Mouse (Mus musculus) limb, embryonic 12.5 days (tissue): ENCODE measurements at regions not wholly inside any gene's neighbourhood (a gene's known extent, or its start where the extent isn't known, plus 50 kb on each side); places are given as distances from the start of the nearest gene placed in this dataset.

Experiments used
- ATAC-seq: fragments of 200-750 bp; cut with Nextera tagmentation; 2 replicates; pipeline ENCODE4 v1.8.0; 2017; ENCODE audit warnings: low read depth, moderate TSS enrichment; ENCODE audit not compliant: insufficient number of reproducible peaks, insufficient read depth, low FRiP score, low TSS enrichment
- H3K27ac ChIP-seq: fragments of 300-500 bp; sonication (generic); 2 replicates; pipeline ENCODE4 v1.5.1; 2016; ENCODE audit warnings: mild to moderate bottlenecking, moderate library complexity
- H3K27me3 ChIP-seq: fragments of 300-500 bp; sonication (generic); 2 replicates; pipeline ENCODE4 v1.6.1; 2016; ENCODE audit warnings: mild to moderate bottlenecking, moderate library complexity
- H3K36me3 ChIP-seq: fragments of 300-500 bp; sonication (generic); 2 replicates; pipeline ENCODE4 v1.6.1; 2016; ENCODE audit warnings: mild to moderate bottlenecking, moderate library complexity
- H3K4me1 ChIP-seq: fragments of 300-500 bp; sonication (generic); replicated peaks from 2 replicates; pipeline ENCODE4 v1.6.1; 2016
- H3K4me2 ChIP-seq: fragments of 300-500 bp; sonication (generic); 2 replicates; pipeline ENCODE4 v1.6.1; 2016; ENCODE audit warnings: mild to moderate bottlenecking, moderate library complexity
- H3K4me3 ChIP-seq: fragments of 300-500 bp; sonication (generic); replicated peaks from 2 replicates; pipeline ENCODE4 v1.5.1; 2016; ENCODE audit warnings: mild to moderate bottlenecking
- H3K9ac ChIP-seq: fragments of 300-500 bp; sonication (generic); replicated peaks from 2 replicates; pipeline ENCODE4 v1.6.1; 2016; ENCODE audit warnings: mild to moderate bottlenecking, moderate library complexity
- H3K9me3 ChIP-seq: fragments of 300-500 bp; sonication (generic); 2 replicates; pipeline ENCODE4 v1.6.1; 2016; ENCODE audit warnings: mild to moderate bottlenecking, moderate library complexity
- WGBS: fragments of 180-500 bp; shearing (Covaris S2); methylation state at CpG from one replicate; pipeline ENCODE4 v1.1.7; 2016; 5-methylcytosine and 5-hydroxymethylcytosine counted together

DNA sequence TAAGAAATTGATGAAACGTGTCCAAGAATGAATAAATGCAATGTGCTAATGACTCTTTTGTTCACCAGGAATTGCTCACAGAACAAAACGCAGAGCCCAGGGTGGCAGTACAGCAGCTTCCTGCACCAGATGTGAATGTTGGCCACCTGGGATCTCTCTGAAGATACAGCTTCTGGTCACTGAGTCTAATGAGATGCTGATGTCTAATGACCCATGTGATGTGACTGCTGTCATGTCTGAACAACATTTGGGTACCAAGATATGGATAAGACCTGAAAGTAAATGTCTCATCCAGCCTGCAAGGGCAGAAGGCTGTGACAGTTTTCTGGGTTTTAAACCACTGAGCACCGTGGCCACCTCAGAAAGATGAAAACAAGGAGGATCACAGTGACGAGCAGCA lies 252.1 kb upstream of the Actbl2 start:
- Histone ChIP-seq H3K4me1 (no peaks in the 10 kb centered on the region), H3K27ac (no peak overlapping the region), H3K36me3 (no peaks in the 10 kb centered on the region), H3K9me3 (no peaks in the 10 kb centered on the region), H3K4me2 (no peak overlapping the region), H3K27me3 (no peaks in the 10 kb centered on the region), H3K9ac (no peak overlapping the region), H3K4me3 (no peak overlapping the region)
- no peak for ATAC-seq
- 77% methylated on average over 4 of the region's 4 CpGs for WGBS

DNA sequence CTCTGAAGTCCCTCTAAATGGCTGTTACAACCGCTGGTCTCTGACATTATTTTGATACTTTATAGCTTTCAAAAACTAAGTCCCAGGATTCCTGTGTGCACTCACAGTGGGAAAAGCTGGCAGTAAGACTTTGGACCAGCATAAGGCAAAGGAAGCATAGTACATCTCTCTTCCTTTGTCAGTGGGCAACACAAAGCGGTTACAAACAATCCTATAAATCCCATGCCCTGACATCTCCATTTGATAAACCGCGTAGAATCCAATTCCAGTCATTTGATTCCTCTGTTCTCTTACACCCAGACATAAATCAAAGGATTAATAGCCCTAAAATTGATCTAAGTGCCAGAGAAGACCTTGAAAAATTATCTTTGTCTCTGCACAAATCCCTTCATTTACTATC lies 240.7 kb upstream of the Actbl2 start:
- Histone ChIP-seq H3K27me3 (no peaks in the 10 kb centered on the region), H3K4me3 (no peak overlapping the region), H3K36me3 (no peaks in the 10 kb centered on the region), H3K4me1 (no peaks in the 10 kb centered on the region), H3K9me3 (no peaks in the 10 kb centered on the region), H3K27ac (no peak overlapping the region), H3K9ac (no peak overlapping the region), H3K4me2 (no peak overlapping the region)
- no peak for ATAC-seq
- WGBS = 67% methylated on average over 4 of the region's 4 CpGs

DNA sequence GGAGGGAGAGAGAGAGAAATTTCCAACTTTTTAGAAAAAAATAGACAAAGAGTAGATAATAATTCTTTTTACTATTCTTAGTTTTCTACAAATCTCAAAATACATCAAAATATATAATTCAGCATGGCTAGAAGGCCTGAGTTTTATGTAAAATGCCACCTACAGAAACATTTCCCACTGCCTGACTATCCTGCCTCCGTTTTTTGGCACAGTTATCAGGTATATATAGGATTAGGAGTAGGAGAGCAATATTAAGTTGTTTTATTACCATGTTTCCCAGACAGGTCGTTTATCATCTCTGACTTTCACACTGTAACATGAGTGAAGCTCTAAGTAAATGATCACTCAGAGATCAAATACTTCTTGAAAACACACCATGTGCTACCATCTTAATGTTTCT lies 224.7 kb upstream of the Actbl2 start:
- ATAC-seq = no peak
- Histone ChIP-seq H3K4me3 (no peak overlapping the region), H3K27me3 (no peaks in the 10 kb centered on the region), H3K4me2 (no peak overlapping the region), H3K4me1 (no peaks in the 10 kb centered on the region), H3K27ac (no peak overlapping the region), H3K36me3 (no peaks in the 10 kb centered on the region), H3K9me3 (no peaks in the 10 kb centered on the region), H3K9ac (no peak overlapping the region)
- WGBS = 49% methylated on average over 2 of the region's 2 CpGs

DNA sequence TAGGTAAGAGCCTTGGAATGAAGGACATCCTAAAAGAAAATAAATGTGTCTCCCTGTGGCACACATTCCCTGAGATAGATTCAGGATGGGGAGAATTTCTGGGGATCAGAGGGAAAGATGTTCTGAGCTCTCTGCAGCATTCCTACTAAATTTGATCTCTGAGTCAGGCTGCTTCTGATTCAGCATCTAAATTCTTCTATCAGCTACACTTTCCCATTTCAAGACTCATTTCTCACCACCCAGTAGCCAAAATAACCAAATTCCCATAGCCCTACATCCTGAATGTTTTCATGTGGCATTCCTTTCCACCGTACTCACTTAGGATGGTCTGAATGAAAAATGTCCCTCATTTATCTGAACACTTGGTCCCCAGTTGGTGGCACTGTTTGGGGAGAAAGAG lies 223.2 kb upstream of the Actbl2 start:
- no peak for ATAC-seq
- no peaks in the 10 kb centered on the region for H3K27me3 ChIP-seq
- WGBS = 77% methylated on average over 1 of the region's 1 CpGs
- H3K4me3 ChIP-seq = no peak overlapping the region
- no peaks in the 10 kb centered on the region for H3K4me1 ChIP-seq
- no peak overlapping the region for H3K9ac ChIP-seq
- no peak overlapping the region for H3K27ac ChIP-seq
- H3K9me3 ChIP-seq = no peaks in the 10 kb centered on the region
- no peak overlapping the region for H3K4me2 ChIP-seq
- H3K36me3 ChIP-seq = no peaks in the 10 kb centered on the region

DNA sequence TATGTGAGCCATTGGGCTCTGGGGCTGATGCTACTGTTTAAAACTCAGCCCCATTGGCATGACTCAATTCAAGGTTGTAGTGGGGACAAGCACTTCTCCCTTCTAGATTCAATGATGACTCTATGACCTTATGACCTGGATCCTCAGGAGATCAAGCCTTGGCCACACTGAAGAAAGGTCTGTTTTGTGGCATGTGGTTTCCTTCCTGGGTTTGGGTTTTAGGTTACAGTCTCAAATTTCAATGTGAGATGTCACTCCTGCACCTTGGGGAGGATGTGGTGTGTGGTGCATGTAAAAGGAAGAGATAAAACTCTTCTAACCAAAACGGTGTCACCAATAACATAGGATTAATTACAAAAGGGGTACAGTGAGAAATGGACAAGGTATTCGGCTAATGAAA lies 211.2 kb upstream of the Actbl2 start:
- 43% methylated on average over 2 of the region's 2 CpGs for WGBS
- Histone ChIP-seq H3K9ac (no peak overlapping the region), H3K36me3 (no peaks in the 10 kb centered on the region), H3K9me3 (no peaks in the 10 kb centered on the region), H3K4me2 (no peak overlapping the region), H3K27ac (no peak overlapping the region), H3K27me3 (no peaks in the 10 kb centered on the region), H3K4me3 (no peak overlapping the region), H3K4me1 (peaks cover 11% of the 10 kb centered on the region; the same call in 1 of the 2 replicates)
- ATAC-seq = no peak

DNA sequence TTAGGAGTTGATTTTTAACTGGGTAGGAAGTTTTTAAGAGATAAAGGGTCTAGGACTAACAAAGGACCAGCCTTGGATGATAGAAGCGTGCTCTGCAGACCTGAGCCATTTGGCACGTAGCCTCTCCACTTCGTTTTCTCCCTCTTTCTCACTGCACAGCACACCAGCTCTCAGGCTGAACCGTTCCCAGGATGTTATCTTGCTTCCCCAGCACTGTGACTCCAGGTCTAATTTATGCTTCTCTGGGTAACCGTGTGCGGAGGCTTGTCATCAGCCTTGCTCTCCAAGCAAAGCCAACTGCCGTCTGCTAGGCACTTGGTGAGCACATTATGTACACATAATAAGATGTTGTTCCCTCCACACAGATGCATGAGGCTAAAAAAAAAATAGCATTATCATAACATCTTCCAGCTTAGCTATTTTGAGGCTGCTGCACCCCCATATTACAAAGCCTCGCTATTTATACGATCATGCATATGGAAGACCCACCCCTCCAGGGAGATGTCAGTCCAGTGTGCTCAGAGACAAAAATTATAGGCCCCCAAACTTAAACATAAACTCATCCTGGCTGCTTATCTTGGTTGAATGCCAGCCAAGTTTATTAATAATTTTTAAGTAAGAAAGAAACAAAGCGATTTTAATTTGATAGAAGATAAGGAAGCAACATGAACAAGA lies 210.3 kb upstream of the Actbl2 start:
- Histone ChIP-seq H3K9ac (no peak overlapping the region), H3K9me3 (no peaks in the 10 kb centered on the region), H3K4me3 (no peak overlapping the region), H3K4me1 (peaks cover 11% of the 10 kb centered on the region; the same call in 1 of the 2 replicates), H3K27me3 (no peaks in the 10 kb centered on the region), H3K4me2 (no peak overlapping the region), H3K36me3 (no peaks in the 10 kb centered on the region), H3K27ac (no peak overlapping the region)
- no peak for ATAC-seq
- WGBS = 58% methylated on average over 10 of the region's 10 CpGs

DNA sequence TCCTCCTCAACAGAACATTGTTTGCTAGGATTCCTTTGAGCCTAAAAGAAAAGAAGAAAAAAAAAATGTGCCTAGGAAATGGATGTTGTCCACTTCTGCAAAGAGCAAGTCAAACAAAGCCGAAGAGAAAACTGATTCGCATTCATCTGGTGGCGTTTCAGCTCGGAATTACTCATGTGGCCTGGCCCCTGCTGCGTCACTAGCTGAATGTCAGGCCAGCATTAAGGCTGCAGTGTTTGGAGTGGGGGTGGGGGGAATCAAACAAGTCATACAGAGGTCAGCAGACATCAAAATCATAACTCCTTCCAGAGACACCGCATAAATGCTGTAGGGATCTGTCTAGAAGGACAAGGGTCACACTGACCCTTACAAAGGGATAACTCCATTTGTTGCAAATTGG lies 204.7 kb upstream of the Actbl2 start:
- ATAC-seq = no peak
- H3K27ac ChIP-seq = no peak overlapping the region
- H3K9ac ChIP-seq = no peak overlapping the region
- H3K27me3 ChIP-seq = no peaks in the 10 kb centered on the region
- WGBS = 44% methylated on average over 6 of the region's 6 CpGs
- no peak overlapping the region for H3K4me2 ChIP-seq
- H3K4me3 ChIP-seq = no peak overlapping the region
- H3K9me3 ChIP-seq = peaks cover 6% of the 10 kb centered on the region; the same call in 1 of the 2 replicates
- no peaks in the 10 kb centered on the region for H3K36me3 ChIP-seq
- H3K4me1 ChIP-seq = peaks cover 4% of the 10 kb centered on the region; the same call in 1 of the 2 replicates

DNA sequence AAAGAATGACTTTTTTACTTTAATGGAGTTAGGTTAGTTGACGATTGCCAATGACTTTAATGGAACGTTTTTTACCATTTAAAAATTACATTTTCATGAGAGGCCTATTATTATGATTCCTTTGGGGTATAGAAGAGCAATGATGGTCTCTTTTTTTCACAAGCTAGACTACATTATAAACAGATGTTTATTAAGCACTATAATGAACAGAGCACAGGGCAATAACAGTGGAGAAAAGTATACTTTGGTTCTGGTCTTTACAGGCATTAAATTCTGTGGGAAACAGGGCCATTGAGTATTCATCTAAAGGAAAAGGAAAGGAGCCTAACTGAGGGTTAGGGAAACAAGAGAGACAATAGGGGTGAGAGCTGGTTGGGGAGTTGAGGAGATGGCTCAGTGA lies 199.0 kb upstream of the Actbl2 start:
- peaks cover 8% of the 10 kb centered on the region; the same call in 1 of the 2 replicates for H3K4me1 ChIP-seq
- WGBS = 46% methylated on average over 2 of the region's 2 CpGs
- no peak overlapping the region for H3K4me2 ChIP-seq
- peak overlapping the region; percentile 62; the same call in 1 of the 2 replicates for H3K27ac ChIP-seq
- H3K27me3 ChIP-seq = no peaks in the 10 kb centered on the region
- no peak overlapping the region for H3K9ac ChIP-seq
- H3K9me3 ChIP-seq = peaks cover 6% of the 10 kb centered on the region; the same call in 1 of the 2 replicates
- H3K4me3 ChIP-seq = no peak overlapping the region
- H3K36me3 ChIP-seq = no peaks in the 10 kb centered on the region
- ATAC-seq = peak; percentile 47

DNA sequence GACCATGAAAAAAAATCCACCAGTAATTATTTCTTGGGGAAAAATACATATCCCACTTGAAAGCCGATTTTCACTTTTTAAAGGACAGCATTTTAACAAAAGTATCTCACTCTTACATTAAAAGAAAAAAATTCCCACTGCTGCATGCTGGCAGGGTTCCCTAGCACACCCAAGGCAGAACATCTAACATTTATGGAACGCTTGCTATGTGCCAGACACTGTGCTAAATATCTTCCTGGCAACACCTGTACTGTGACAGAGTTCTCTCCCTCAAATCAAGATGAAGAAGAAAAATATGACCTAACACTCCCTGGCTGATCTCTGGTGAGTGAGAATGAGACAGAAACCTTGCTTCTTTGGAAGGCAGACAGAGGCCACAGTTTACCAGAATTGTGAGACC lies 167.1 kb upstream of the Actbl2 start:
- Histone ChIP-seq H3K27me3 (no peaks in the 10 kb centered on the region), H3K4me2 (no peak overlapping the region), H3K4me3 (no peak overlapping the region), H3K4me1 (no peaks in the 10 kb centered on the region), H3K27ac (no peak overlapping the region), H3K9ac (no peak overlapping the region), H3K36me3 (no peaks in the 10 kb centered on the region), H3K9me3 (0 out of 2 replicates have a peak, but pooled peaks cover 3% of the 10 kb centered on the region)
- WGBS = 79% methylated on average over 2 of the region's 2 CpGs
- ATAC-seq = no peak

DNA sequence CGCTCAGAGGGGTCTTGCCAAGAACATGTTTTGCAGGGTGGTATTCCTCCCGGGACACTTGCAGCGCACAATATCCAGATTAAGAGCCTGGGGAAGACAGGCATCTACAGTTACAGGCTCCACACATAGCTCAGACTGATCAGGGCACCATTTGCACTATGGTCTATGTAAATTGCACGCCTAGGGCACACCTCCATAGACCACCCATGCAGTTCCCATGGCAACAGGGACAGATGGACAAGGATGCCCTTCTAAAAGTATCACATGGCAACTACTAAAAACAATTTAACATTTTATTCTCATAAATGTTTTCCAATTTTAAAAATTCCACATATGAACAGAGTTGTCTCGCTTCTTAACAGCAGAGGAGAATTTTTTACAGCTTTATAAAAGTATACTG lies 158.7 kb upstream of the Actbl2 start:
- H3K9ac ChIP-seq = no peak overlapping the region
- no peak overlapping the region for H3K4me2 ChIP-seq
- H3K9me3 ChIP-seq = no peaks in the 10 kb centered on the region
- no peak overlapping the region for H3K27ac ChIP-seq
- H3K27me3 ChIP-seq = no peaks in the 10 kb centered on the region
- H3K4me3 ChIP-seq = no peak overlapping the region
- ATAC-seq = no peak
- 89% methylated on average over 5 of the region's 5 CpGs for WGBS
- no peaks in the 10 kb centered on the region for H3K4me1 ChIP-seq
- no peaks in the 10 kb centered on the region for H3K36me3 ChIP-seq

DNA sequence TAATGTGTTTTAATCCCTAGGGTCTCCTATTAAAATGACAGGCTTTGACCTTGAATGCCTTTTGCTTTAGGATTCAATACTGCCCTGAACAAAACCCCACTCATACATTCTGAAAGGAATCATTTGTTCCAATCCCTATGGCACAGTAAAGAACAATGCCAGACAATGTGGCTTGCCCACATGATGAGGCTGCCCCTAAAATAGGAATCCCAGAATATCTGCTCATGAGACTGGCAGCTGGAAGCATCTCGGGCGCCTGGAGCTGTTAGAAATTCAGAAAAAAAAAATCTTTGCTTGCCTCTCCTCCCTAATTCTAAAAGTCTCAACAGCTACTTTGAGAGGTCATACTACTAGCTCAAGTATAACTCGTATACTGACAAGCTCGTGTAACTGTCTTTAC lies 157.5 kb upstream of the Actbl2 start:
- Histone ChIP-seq H3K9me3 (no peaks in the 10 kb centered on the region), H3K27ac (no peak overlapping the region), H3K36me3 (no peaks in the 10 kb centered on the region), H3K4me1 (no peaks in the 10 kb centered on the region), H3K4me2 (no peak overlapping the region), H3K4me3 (no peak overlapping the region), H3K27me3 (no peaks in the 10 kb centered on the region), H3K9ac (no peak overlapping the region)
- 85% methylated on average over 4 of the region's 4 CpGs for WGBS
- ATAC-seq = no peak

DNA sequence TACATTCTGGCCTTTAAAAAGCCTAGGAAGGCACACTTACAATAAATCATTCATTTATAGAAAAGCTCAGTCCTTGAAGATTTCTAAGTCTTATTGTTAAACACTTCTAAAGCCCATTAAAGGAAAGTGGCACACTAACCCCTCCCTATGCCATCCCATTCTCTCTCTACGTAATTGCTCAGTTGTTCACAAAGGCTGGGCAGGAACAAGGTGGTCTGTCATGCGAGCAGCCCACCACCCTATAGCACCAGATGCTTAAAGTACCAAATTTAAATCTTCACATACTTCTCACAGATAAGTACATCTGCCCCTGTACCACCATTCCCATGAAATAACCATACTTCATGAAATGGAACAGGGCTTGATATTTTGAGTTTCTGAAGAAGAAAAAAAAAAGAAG lies 156.1 kb upstream of the Actbl2 start:
- H3K9me3 ChIP-seq = no peaks in the 10 kb centered on the region
- no peaks in the 10 kb centered on the region for H3K4me1 ChIP-seq
- H3K36me3 ChIP-seq = no peaks in the 10 kb centered on the region
- no peak overlapping the region for H3K4me3 ChIP-seq
- no peak overlapping the region for H3K4me2 ChIP-seq
- ATAC-seq = no peak
- H3K27ac ChIP-seq = no peak overlapping the region
- no peak overlapping the region for H3K9ac ChIP-seq
- WGBS = 87% methylated on average over 2 of the region's 2 CpGs
- H3K27me3 ChIP-seq = no peaks in the 10 kb centered on the region
